Mouse (Mus musculus) heart, embryonic 14.5 days (tissue): ENCODE measurements around the gene Trpm3. TPM values are rescaled to one million over a fixed set of nuclear protein-coding genes. Genes with fewer than 3 reads are reported as not detected.

Experiments used
- ATAC-seq: fragments of 200-750 bp; cut with Nextera tagmentation; 2 replicates; pipeline ENCODE4 v1.8.0; 2017; ENCODE audit warnings: low read depth, moderate TSS enrichment; ENCODE audit not compliant: insufficient number of reproducible peaks, insufficient read depth, low FRiP score
- H3K27ac ChIP-seq, 2 experiments: fragments of 200-500 bp in 1 of 2; fragments of 300-500 bp in 1 of 2; sonication (generic) in 1 of 2; replicated peaks in 1 of 2; 2 replicates each; pipeline ENCODE4 v1.5.1; 2012 to 2014; ENCODE audit warnings: low read depth in 2 of 2, low read length in 2 of 2, control low read depth in 1 of 2, mild to moderate bottlenecking in 1 of 2, mixed read lengths in 1 of 2; ENCODE audit not compliant: control insufficient read depth in 1 of 2, insufficient read depth in 1 of 2
- H3K27me3 ChIP-seq: fragments of 300-500 bp; sonication (generic); 2 replicates; pipeline ENCODE4 v1.6.1; 2014; ENCODE audit warnings: mild to moderate bottlenecking, low read length, control low read depth; ENCODE audit not compliant: control insufficient read depth, insufficient read depth
- H3K36me3 ChIP-seq: fragments of 300-500 bp; sonication (generic); 2 replicates; pipeline ENCODE4 v1.6.1; 2014; ENCODE audit warnings: mild to moderate bottlenecking, control low read depth, low read length, mixed read lengths; ENCODE audit not compliant: control insufficient read depth, insufficient read depth
- H3K4me1 ChIP-seq, 2 experiments: fragments of 200-500 bp in 1 of 2; fragments of 300-500 bp in 1 of 2; sonication (generic) in 1 of 2; 2 replicates each; pipeline ENCODE4 v1.6.1; 2012 to 2014; ENCODE audit warnings: low read length in 2 of 2, control low read depth in 1 of 2, mixed read lengths in 1 of 2; ENCODE audit not compliant: control insufficient read depth in 2 of 2, insufficient read depth in 2 of 2
- H3K4me2 ChIP-seq: fragments of 300-500 bp; sonication (generic); 2 replicates; pipeline ENCODE4 v1.6.1; 2014; ENCODE audit warnings: mild to moderate bottlenecking, low read length
- H3K4me3 ChIP-seq, 2 experiments: fragments of 200-500 bp in 1 of 2; fragments of 300-500 bp in 1 of 2; sonication (generic) in 1 of 2; 2 replicates each; pipeline ENCODE4 v1.5.1; 2012 to 2014; ENCODE audit warnings: low read length in 2 of 2, mild to moderate bottlenecking in 2 of 2, control low read depth in 1 of 2, low read depth in 1 of 2, moderate library complexity in 1 of 2; ENCODE audit not compliant: control insufficient read depth in 1 of 2, insufficient read depth in 1 of 2
- H3K9ac ChIP-seq: fragments of 300-500 bp; sonication (generic); 2 replicates; pipeline ENCODE4 v1.6.1; 2014; ENCODE audit warnings: mild to moderate bottlenecking, low read length
- H3K9me3 ChIP-seq: fragments of 300-500 bp; sonication (generic); 2 replicates; pipeline ENCODE4 v1.6.1; 2016; ENCODE audit warnings: low read length, control low read depth; ENCODE audit not compliant: control insufficient read depth
- WGBS: fragments of 180-500 bp; shearing (Covaris S2); extraction: QIAGEN DNeasy Blood & Tissue Kit; methylation state at CpG from one replicate; pipeline ENCODE4 v1.1.7; 2014; 5-methylcytosine and 5-hydroxymethylcytosine counted together
- polyA plus RNA-seq: library from polyadenylated mRNA; unstranded; fragments of >200 nt; fragmentation: Nextera tagmentation; extraction: Ambion mirVana; gene quantifications from 2 replicates; pipeline ENCODE4 v1.2.1, GENCODE M21; 2014

Gene Trpm3
- polyA plus RNA-seq, 1 experiment from 2014 or later, result 1.2 TPM

DNA sequence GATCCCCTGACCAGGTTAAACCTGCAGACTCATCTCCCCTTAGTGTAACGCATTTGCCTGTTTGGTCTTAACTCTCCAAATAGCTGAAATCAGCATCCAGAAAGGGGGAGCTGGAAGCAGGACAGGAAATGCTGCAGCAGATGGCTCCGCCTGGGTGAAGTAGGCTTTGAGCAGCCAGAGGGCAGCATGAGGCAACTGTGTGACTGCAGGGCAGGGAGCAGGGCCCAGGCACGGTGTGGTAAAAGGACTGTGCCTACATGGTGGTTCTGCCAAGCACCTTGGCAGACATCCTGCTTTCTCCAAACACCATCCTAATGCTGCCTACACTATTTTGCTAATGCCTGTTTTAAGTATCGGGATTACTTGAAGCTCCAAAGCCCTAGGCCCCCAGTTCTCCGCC, 801.6 kb downstream of the Trpm3 start:
- WGBS, result 42% methylated on average over 5 of the region's 5 CpGs
- peaks cover 0 to 4% of the 10 kb centered on the region in 2 experiments; a peak in 2 of 4 replicates for H3K4me1 ChIP-seq
- no peaks in the 10 kb centered on the region for H3K9me3 ChIP-seq
- H3K4me3 ChIP-seq, result no peak overlapping the region
- H3K27me3 ChIP-seq, result no peaks in the 10 kb centered on the region
- no peak overlapping the region for H3K9ac ChIP-seq
- no peak for ATAC-seq
- H3K36me3 ChIP-seq, result no peaks in the 10 kb centered on the region
- H3K27ac ChIP-seq, result no peak overlapping the region
- H3K4me2 ChIP-seq, result no peak overlapping the region

DNA sequence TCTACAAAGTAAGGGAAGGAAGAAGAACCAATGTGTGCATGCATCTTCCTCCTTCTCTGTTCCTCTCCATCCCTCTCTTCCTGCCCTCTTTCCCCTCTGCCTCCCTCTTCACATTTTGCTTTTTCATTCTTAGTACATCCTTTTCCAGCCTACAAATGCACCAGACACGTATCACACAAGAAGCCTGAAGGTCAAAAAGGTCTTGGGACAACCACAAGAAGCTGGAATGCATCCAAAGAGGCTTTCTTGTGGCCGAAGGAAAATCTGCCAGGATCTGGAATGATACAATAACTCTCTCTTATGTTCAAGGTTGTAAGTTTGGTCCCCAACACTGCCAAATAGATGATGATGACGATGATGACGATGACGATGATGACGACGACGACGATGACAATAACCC, 802.1 kb downstream of the Trpm3 start:
- no peaks in the 10 kb centered on the region for H3K9me3 ChIP-seq
- H3K27me3 ChIP-seq, result no peaks in the 10 kb centered on the region
- whole genome bisulfite sequencing, result 82% methylated on average over 9 of the region's 9 CpGs
- H3K9ac ChIP-seq, result no peak overlapping the region
- H3K4me2 ChIP-seq, result no peak overlapping the region
- no peak overlapping the region for H3K4me3 ChIP-seq
- H3K36me3 ChIP-seq, result no peaks in the 10 kb centered on the region
- no peak for ATAC-seq
- no peak overlapping the region for H3K27ac ChIP-seq
- H3K4me1 ChIP-seq, result peaks cover 0 to 4% of the 10 kb centered on the region in 2 experiments; a peak in 2 of 4 replicates

DNA sequence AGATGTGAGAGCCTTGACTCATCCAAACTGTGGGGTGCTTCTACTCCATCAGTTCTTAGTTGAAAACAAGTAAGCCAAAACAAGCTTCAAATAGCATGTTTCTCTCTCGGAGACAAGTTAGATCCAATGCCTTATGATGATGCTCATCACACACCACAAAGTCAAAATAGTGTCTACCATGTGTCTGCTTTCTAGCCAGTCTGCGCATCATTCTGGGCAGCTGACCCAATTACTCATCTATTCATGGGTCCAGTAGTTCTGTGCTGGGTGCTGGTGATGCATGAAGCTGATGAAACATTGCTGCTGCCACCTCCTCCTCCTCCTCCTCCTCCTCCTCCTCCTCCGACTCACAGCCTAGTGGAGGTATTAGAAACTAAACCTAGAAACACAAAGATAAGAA, 813.6 kb downstream of the Trpm3 start:
- Histone ChIP-seq H3K36me3 (no peaks in the 10 kb centered on the region), H3K4me2 (no peak overlapping the region), H3K27ac (no peak overlapping the region), H3K4me1 (no peaks in the 10 kb centered on the region), H3K9ac (no peak overlapping the region), H3K4me3 (no peak overlapping the region), H3K27me3 (no peaks in the 10 kb centered on the region), H3K9me3 (no peaks in the 10 kb centered on the region)
- WGBS, result 64% methylated on average over 3 of the region's 3 CpGs
- ATAC-seq, result no peak

DNA sequence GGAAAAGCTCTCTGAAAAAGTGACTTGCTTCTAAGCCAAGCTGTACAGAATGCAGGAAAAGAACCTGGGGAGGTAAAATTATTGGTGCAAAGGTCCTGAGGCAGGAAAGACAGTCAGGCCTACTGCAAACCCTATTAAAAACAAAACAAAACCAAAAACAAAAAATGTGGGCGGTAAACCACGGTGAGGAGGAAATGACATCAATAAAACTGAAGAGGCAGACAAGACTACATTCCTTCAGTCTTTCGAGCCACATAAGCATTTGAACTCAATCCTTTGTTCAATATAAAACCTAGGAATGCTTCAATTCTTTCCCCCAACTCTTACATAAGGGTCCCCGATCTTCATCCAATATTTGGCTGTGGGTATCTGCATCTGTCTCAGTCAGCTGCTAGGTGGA, 814.3 kb downstream of the Trpm3 start:
- 87% methylated on average over 4 of the region's 4 CpGs for WGBS
- ATAC-seq, result no peak
- H3K36me3 ChIP-seq, result no peaks in the 10 kb centered on the region
- no peak overlapping the region for H3K4me2 ChIP-seq
- no peaks in the 10 kb centered on the region for H3K9me3 ChIP-seq
- H3K27me3 ChIP-seq, result no peaks in the 10 kb centered on the region
- no peak overlapping the region for H3K9ac ChIP-seq
- H3K4me1 ChIP-seq, result no peaks in the 10 kb centered on the region
- no peak overlapping the region for H3K27ac ChIP-seq
- no peak overlapping the region for H3K4me3 ChIP-seq

DNA sequence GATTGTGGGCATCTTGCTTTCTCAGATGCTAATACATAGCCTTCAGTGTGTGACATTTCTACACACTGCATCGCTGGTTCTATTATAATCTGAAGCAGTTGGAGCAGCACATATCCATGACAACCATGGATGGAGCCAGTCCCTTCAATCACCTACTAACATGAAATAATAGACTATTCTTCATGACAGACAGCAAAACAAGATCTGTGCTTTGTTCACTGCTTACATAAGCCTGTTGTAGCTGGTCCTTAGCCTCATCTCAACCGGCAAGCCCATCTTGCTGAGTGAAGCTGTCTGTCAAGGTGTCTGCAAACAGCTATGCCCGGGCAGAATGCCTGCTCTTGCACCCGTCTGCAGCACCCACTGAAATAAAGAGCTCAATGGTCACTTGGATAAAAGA, 819.6 kb downstream of the Trpm3 start:
- H3K9ac ChIP-seq, result no peak overlapping the region
- no peaks in the 10 kb centered on the region for H3K36me3 ChIP-seq
- H3K4me2 ChIP-seq, result no peak overlapping the region
- WGBS, result 56% methylated on average over 4 of the region's 4 CpGs
- H3K9me3 ChIP-seq, result no peaks in the 10 kb centered on the region
- no peaks in the 10 kb centered on the region for H3K4me1 ChIP-seq
- no peak overlapping the region for H3K27ac ChIP-seq
- ATAC-seq, result no peak
- no peak overlapping the region for H3K4me3 ChIP-seq
- no peaks in the 10 kb centered on the region for H3K27me3 ChIP-seq

DNA sequence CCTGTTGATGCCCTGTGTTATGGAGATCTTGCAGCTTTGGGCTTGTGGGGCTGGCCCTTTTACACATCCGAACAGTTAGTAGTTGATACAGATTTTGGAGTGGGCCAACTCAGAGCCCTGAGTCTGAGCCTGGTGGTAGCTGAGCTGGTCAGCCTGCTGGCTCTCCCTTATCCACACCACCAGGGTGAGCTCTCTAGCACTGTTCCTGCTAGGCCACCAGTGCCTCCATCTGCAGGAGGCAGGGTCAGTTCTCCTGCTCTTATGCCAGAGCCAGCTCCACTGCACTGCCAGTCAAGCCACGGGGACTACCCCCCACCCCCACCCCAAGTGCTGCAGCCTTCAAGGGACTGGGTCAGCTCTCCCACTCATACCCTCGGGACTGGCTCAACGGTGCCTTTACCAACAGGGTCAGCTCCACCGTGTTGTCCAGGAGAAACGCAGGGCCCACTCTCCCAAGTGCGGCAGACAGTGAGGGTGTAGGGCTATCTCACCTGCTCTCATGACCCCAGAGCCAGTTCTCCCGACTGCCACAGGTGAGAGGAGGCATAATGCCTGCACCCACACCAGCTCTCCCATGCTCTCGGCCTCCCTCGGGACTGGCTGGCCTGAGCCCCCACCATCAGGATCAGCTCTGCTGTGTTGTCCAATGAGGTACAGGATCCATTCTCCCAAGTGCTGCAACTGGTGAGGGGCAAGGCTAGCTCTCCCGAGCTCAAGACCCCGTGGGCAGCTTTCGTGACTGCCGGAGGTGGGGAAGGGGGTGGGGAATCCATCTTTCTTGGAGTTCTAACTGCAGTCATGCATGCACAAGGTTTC, 821.8 kb downstream of the Trpm3 start:
- Histone ChIP-seq H3K4me3 (no peak overlapping the region), H3K9ac (no peak overlapping the region), H3K27me3 (no peaks in the 10 kb centered on the region), H3K4me1 (no peaks in the 10 kb centered on the region), H3K4me2 (no peak overlapping the region), H3K9me3 (no peaks in the 10 kb centered on the region), H3K27ac (no peak overlapping the region), H3K36me3 (no peaks in the 10 kb centered on the region)
- 77% methylated on average over 14 of the region's 14 CpGs for WGBS
- no peak for ATAC-seq

DNA sequence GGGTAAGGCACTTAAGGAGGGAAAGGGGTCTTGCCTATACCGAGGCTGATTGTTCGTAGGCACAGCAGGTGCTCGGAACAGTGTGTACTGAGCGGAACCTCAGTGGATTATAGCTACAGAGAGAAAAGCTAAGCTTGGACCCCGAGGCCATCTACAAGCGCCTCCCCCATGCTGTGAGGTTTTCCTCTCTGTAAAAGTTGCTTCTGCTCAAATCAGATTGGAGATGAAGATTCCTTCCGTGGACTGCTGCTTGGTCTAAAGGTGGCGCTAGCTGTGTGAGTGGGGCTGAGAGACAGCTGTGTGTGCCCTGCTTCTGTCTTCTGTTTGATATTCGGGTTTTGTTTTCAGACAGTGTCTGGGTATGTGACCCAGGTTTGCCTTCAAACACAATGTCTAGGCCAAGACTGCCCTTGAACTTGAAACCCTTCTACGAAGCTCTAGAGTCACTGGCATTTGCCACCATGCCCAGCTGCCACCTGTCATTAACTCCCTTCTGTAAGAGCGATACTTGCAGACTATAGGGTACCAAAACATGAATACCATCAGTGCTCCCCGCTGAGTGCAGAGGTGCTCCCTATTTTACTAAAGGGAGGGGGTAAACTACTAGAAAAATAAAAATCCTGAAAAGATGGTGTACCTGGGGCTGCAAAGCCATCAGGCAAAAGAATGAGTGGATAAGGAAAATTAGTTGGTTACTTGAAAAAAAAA, 823.3 kb downstream of the Trpm3 start:
- no peaks in the 10 kb centered on the region for H3K4me1 ChIP-seq
- no peaks in the 10 kb centered on the region for H3K27me3 ChIP-seq
- 63% methylated on average over 12 of the region's 12 CpGs for WGBS
- no peak overlapping the region for H3K9ac ChIP-seq
- no peak overlapping the region for H3K27ac ChIP-seq
- no peak for ATAC-seq
- no peak overlapping the region for H3K4me2 ChIP-seq
- H3K4me3 ChIP-seq, result no peak overlapping the region
- H3K9me3 ChIP-seq, result no peaks in the 10 kb centered on the region
- H3K36me3 ChIP-seq, result no peaks in the 10 kb centered on the region
